Mouse (Mus musculus): ENCODE measurements at regions not wholly inside any gene's neighbourhood (a gene's known extent, or its start where the extent isn't known, plus 50 kb on each side); places are given as distances from the start of the nearest gene placed in this dataset.

DNA sequence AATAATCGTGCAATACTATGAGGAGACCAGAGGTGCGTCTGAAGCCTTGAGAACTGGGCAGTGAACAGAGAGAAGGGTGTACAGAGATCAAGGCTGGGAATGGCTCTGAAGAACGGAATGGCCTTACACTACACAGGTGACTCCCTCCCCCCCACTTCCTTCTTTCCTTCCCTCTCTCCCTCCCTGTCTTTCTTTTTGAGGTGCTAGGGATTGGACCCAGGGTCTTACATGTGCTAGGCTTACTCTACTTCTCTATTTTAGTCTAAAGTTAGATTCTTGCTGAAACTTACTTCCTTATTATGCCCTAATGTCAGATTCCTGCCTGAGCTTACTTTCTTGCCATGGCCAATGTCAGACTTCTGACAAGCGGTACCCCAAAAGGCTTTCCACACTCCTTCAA, 176.2 kb upstream of the Gadl1 start:
- no peak for DNase-seq
- TF ChIP-seq CTCF (IDR thresholded peaks at IDR 0.05; ENCODE audit: insufficient read depth, low read length) (no peak), POLR2A (IDR thresholded peaks at IDR 0.05; ENCODE audit: borderline replicate concordance, extremely low read depth, low read depth, low read length) (no peak)
- WGBS = 69% methylated on average over 4 of the region's 4 CpGs

DNA sequence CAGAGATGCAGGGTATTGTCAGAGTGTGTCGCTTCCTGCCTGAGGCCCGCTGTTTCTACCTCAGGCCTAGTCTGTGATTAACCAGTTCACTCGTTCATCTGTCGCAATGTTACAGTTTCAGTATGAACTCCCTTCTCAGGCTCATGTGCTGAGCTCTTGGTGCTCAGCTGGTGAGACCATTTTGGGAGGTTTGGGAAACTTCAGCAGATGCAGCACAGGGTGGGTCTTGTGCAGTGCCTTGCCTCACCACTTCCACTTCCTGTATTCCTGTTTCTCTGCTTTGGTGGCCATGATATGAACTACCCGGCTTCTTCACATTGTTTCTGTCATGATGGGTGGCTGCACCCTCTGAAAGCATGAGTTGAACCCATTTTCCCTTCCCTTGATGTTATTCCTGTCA, 169.3 kb upstream of the Gadl1 start:
- 81% methylated on average over 5 of the region's 5 CpGs for WGBS
- TF ChIP-seq POLR2A (IDR thresholded peaks at IDR 0.05; ENCODE audit: borderline replicate concordance, extremely low read depth, low read depth, low read length) (no peak), CTCF (IDR thresholded peaks at IDR 0.05; ENCODE audit: insufficient read depth, low read length) (no peak)
- no peak for DNase-seq
- H3K4me1 ChIP-seq (ENCODE audit: control insufficient read depth, insufficient read depth, low read length) = no peaks in the 10 kb centered on the region
- H3K4me3 ChIP-seq (replicated peaks; ENCODE audit: extremely low read depth, low read depth, low read length) = no peak overlapping the region

More for the DNA sequence above, 176.2 kb upstream of the Gadl1 start:
- Histone ChIP-seq H3K4me3 (replicated peaks; ENCODE audit: extremely low read depth, low read depth, low read length) (no peak overlapping the region), H3K4me1 (ENCODE audit: control insufficient read depth, insufficient read depth, low read length) (no peaks in the 10 kb centered on the region)

DNA sequence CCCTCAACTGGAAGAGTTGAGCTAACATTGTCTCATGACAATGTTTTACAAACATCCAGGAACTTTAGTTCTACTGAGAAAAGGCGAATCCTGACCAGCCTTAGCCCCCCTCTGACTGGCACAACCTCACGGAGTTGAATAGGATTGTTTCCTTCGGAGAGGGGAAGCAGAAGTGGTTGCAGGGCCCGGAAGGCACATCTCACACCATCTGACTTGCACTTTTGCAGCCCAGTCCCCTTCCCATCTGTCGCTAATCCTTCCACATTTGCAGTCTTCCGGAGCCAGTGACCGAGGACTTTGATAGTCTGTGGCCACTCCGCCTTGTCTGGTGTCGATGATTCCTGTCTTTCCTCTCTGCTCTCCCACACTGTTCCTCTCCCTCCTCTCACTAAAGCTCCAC, 162.8 kb upstream of the Gadl1 start:
- TF ChIP-seq CTCF (IDR thresholded peaks at IDR 0.05; ENCODE audit: insufficient read depth, low read length) = no peak
- TF ChIP-seq POLR2A (IDR thresholded peaks at IDR 0.05; ENCODE audit: borderline replicate concordance, extremely low read depth, low read depth, low read length) = no peak
- Histone ChIP-seq H3K4me3 (replicated peaks; ENCODE audit: extremely low read depth, low read depth, low read length) (no peak overlapping the region), H3K4me1 (ENCODE audit: control insufficient read depth, insufficient read depth, low read length) (no peaks in the 10 kb centered on the region)
- no peak for DNase-seq
- WGBS = 61% methylated on average over 9 of the region's 9 CpGs

- DNase-seq = no peak
- Histone ChIP-seq H3K4me3 (replicated peaks; ENCODE audit: extremely low read depth, low read depth, low read length) (no peak overlapping the region), H3K4me1 (ENCODE audit: control insufficient read depth, insufficient read depth, low read length) (peaks cover 8% of the 10 kb centered on the region; the same call in 1 of the 2 replicates)
- TF ChIP-seq POLR2A (IDR thresholded peaks at IDR 0.05; ENCODE audit: borderline replicate concordance, extremely low read depth, low read depth, low read length) = no peak
- no peak for TF ChIP-seq CTCF (IDR thresholded peaks at IDR 0.05; ENCODE audit: insufficient read depth, low read length)
- 3% methylated on average over 2 of the region's 2 CpGs for WGBS
Observed at GRCm38 (mm10) chr9:115760496-115760895, 148.8 kb upstream of the Gadl1 start.

DNA sequence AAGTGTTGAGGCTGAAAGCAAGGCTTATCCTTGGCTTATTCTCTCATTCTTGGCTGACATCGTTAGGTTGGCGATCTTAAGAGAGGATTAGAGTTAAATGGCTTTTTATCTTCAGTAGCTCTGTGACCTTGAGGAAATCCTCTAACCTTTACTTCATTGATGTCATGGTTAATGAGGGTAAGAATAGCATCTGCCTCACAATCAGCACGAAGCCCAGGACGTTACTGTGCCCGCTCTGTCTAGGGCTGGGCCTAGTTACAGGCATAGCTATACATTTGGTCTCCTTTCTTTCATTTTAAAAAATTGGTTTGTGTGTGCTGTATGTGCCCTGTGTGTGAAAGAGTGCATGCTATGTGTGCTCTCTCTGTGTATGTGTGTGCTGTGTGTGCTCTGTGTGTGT, 145.1 kb upstream of the Gadl1 start:
- DNase-seq = no peak
- Histone ChIP-seq H3K4me3 (replicated peaks; ENCODE audit: extremely low read depth, low read depth, low read length) (no peak overlapping the region), H3K4me1 (ENCODE audit: control insufficient read depth, insufficient read depth, low read length) (peaks cover 8% of the 10 kb centered on the region; the same call in 1 of the 2 replicates)
- TF ChIP-seq CTCF (IDR thresholded peaks at IDR 0.05; ENCODE audit: insufficient read depth, low read length) (no peak), POLR2A (IDR thresholded peaks at IDR 0.05; ENCODE audit: borderline replicate concordance, extremely low read depth, low read depth, low read length) (no peak)
- WGBS = 74% methylated on average over 5 of the region's 5 CpGs

DNA sequence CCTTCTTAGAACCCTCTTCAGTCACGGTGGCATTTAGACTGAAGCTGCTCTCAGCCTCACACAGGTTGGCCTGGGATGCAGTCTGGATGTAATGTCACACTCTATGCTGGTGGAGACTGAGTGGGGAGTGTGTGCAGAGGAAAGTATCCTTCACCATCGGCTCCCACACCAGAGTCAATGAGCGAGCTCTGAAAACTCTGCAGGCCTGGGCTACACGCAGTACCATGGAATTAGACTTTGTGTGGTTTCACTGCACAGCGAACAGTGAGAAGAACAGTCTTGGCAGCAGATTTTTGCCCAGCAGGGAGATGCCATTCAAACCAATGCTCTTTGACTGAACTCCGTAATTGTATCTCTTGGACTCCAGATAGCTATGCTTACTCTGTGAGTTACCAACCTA, 142.8 kb upstream of the Gadl1 start:
- Histone ChIP-seq H3K4me3 (replicated peaks; ENCODE audit: extremely low read depth, low read depth, low read length) (no peak overlapping the region), H3K4me1 (ENCODE audit: control insufficient read depth, insufficient read depth, low read length) (no peaks in the 10 kb centered on the region)
- 92% methylated on average over 6 of the region's 6 CpGs for WGBS
- TF ChIP-seq POLR2A (IDR thresholded peaks at IDR 0.05; ENCODE audit: borderline replicate concordance, extremely low read depth, low read depth, low read length) (no peak), CTCF (IDR thresholded peaks at IDR 0.05; ENCODE audit: insufficient read depth, low read length) (no peak)
- DNase-seq = no peak

- no peak for DNase-seq
- H3K4me1 ChIP-seq (ENCODE audit: control insufficient read depth, insufficient read depth, low read length) = no peaks in the 10 kb centered on the region
- no peak overlapping the region for H3K4me3 ChIP-seq (replicated peaks; ENCODE audit: extremely low read depth, low read depth, low read length)
- WGBS = 63% methylated on average over 8 of the region's 8 CpGs
- TF ChIP-seq POLR2A (IDR thresholded peaks at IDR 0.05; ENCODE audit: borderline replicate concordance, extremely low read depth, low read depth, low read length) (no peak), CTCF (IDR thresholded peaks at IDR 0.05; ENCODE audit: insufficient read depth, low read length) (no peak)
Observed at GRCm38 (mm10) chr9:115775112-115775511, 134.1 kb upstream of the Gadl1 start.

DNA sequence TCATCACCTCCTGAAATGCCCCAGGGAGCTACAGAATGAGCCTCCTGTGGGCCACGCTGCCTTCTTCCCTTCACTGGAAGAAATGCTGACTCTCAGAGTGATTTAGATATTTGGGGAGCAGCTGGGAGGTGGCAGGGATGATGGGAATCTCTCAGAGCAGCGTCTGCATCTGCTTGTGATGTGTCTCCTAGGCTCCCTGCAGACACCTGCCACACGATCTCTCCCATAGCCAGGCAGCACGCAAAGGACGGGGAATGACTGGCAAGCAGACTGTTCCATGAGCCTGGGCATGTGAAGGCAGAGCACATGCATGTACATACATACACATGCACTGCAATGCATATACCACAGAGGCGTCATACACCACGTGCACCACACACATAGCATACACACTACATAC, 133.4 kb upstream of the Gadl1 start:
- Histone ChIP-seq H3K4me3 (replicated peaks; ENCODE audit: extremely low read depth, low read depth, low read length) (no peak overlapping the region), H3K4me1 (ENCODE audit: control insufficient read depth, insufficient read depth, low read length) (no peaks in the 10 kb centered on the region)
- 84% methylated on average over 7 of the region's 7 CpGs for WGBS
- DNase-seq = no peak
- TF ChIP-seq CTCF (IDR thresholded peaks at IDR 0.05; ENCODE audit: insufficient read depth, low read length) = no peak
- TF ChIP-seq POLR2A (IDR thresholded peaks at IDR 0.05; ENCODE audit: borderline replicate concordance, extremely low read depth, low read depth, low read length) = no peak

DNA sequence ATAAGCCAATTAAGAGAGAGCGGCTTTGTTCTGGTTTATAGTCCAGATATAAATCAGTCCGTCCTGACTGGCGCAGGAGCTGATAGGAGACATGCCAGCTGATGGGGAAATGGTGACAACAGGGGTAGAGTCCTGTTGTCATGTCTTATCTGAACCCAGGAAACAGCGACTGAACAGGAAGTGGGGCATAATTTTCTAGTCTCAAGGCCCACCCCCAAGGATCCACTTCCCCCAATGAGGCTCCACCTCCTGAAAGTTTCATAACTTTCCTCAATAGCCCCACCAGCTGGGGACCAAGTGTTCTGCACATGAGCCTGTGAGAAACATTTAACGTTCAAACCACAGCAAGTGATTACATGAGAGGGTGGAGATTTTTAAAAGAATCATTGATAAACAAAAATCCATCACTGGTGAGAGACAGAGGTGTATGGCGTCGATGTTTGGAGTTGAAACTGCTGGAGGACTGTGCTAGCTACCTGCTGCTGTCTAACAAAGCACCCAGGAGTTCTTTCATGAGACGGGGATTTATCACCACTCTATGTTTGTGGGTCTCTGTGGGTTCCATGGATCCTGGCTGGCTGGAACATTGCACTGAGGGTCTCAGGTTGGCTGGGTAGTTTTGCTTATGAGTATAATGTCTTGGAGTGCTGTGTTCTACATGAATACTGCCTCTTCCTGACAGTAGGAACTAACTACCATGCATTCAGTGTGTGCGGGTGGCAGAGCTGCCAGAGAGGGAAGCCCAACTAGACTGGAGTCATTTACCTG, 132.0 kb upstream of the Gadl1 start:
- TF ChIP-seq POLR2A (IDR thresholded peaks at IDR 0.05; ENCODE audit: borderline replicate concordance, extremely low read depth, low read depth, low read length) = no peak
- 0 out of 2 replicates have a peak, but pooled peaks have one; percentile 1 for TF ChIP-seq CTCF (IDR thresholded peaks at IDR 0.05; ENCODE audit: insufficient read depth, low read length)
- Histone ChIP-seq H3K4me1 (ENCODE audit: control insufficient read depth, insufficient read depth, low read length) (no peaks in the 10 kb centered on the region), H3K4me3 (replicated peaks; ENCODE audit: extremely low read depth, low read depth, low read length) (no peak overlapping the region)
- DNase-seq = no peak
- 70% methylated on average over 9 of the region's 9 CpGs for WGBS

DNA sequence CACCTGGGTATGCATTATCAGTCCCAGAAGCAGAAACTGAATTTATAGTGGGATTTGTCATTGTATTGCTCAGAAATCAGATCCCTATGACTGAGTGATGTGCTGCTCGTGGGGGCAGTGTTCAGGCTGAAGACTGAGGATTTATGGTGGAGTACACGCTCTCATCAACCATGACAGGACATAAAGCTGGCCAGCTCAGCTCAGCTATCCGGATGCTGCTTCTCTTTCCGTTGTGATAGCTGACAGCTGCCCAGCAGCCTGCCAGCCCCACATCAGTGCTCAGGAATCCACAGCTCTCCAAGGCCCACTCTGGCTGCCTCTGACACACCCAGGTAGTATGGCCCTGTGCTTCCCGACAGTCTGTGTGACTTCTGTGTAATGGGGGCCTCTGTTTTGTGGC, 130.4 kb upstream of the Gadl1 start:
- WGBS = 46% methylated on average over 5 of the region's 5 CpGs
- no peak for TF ChIP-seq CTCF (IDR thresholded peaks at IDR 0.05; ENCODE audit: insufficient read depth, low read length)
- no peak for TF ChIP-seq POLR2A (IDR thresholded peaks at IDR 0.05; ENCODE audit: borderline replicate concordance, extremely low read depth, low read depth, low read length)
- no peaks in the 10 kb centered on the region for H3K4me1 ChIP-seq (ENCODE audit: control insufficient read depth, insufficient read depth, low read length)
- no peak for DNase-seq
- no peak overlapping the region for H3K4me3 ChIP-seq (replicated peaks; ENCODE audit: extremely low read depth, low read depth, low read length)
